Mouse (Mus musculus): ENCODE results near the gene Nme8. TPM values are rescaled to one million over a fixed set of nuclear protein-coding genes. Genes with fewer than 3 reads are reported as not detected.

Nme8 gene
- total and polyA plus RNA-seq, 3 experiments = not detected

- H3K4me3 ChIP-seq (replicated peaks in 1 of 3; ENCODE audit: low read depth in 2 of 3, low read length in 2 of 3, poor library complexity in 1 of 3) = no peak overlapping the region
- TF ChIP-seq ZC3H11A (IDR thresholded peaks at IDR 0.05; ENCODE audit: low read depth, low read length) = no peak
- TF ChIP-seq ZKSCAN1 (IDR thresholded peaks at IDR 0.05; ENCODE audit: borderline replicate concordance, low read depth, low read length) = no peak
- no peak for TF ChIP-seq EP300 (IDR thresholded peaks at IDR 0.05; ENCODE audit: low read length)
- TF ChIP-seq ELF1 (IDR thresholded peaks at IDR 0.05; ENCODE audit: low read depth, low read length) = no peak
- H3K4me2 ChIP-seq (ENCODE audit: insufficient read depth, low read depth, poor library complexity, severe bottlenecking) = no peak overlapping the region
- no peaks in the 10 kb centered on the region for H3K79me2 ChIP-seq (replicated peaks; ENCODE audit: control insufficient read depth, extremely low read depth, insufficient read depth, poor library complexity, severe bottlenecking)
- H3K9me3 ChIP-seq (replicated peaks; ENCODE audit: low read length) = no peaks in the 10 kb centered on the region
- DNase-seq (ENCODE audit: extremely low read depth) = no peak
- in situ Hi-C loops (cut with MboI; ENCODE audit: low pct_ligation_motif_present, low pct_unique_long_range_greater_than_20kb, low sequenced_read_pairs) (no loop called here), dilution Hi-C loops (cut with MboI; ENCODE audit: extremely low pct_ligation_motif_present, extremely low pct_unique_long_range_greater_than_20kb, low sequenced_read_pairs) (no loop called here)
- no peak overlapping the region for H3K9ac ChIP-seq (ENCODE audit: insufficient read depth, low read depth)
- no peaks in the 10 kb centered on the region for H3K27me3 ChIP-seq (replicated peaks)
- no peak overlapping the region for H3K27ac ChIP-seq (ENCODE audit: insufficient read depth, low read depth)
- no peaks in the 10 kb centered on the region for H3K4me1 ChIP-seq (ENCODE audit: control insufficient read depth in 1 of 2, insufficient read depth in 2 of 2)
- H3K36me3 ChIP-seq (replicated peaks in 1 of 2; ENCODE audit: control insufficient read depth in 1 of 2, insufficient read depth in 1 of 2, low read length in 1 of 2) = no peaks in the 10 kb centered on the region
These were observed 14.5 kb downstream of the Nme8 start for GRCm38 (mm10) chr13:19682879-19683640.

GRCm38 (mm10) chr13:19674601-19675000 is 23.0 kb downstream of the Nme8 start:
- DNase-seq (ENCODE audit: extremely low read depth) = no peak
- TF ChIP-seq PAX5 (IDR thresholded peaks at IDR 0.05; ENCODE audit: low read length) (no peak), TCF12 (IDR thresholded peaks at IDR 0.05; ENCODE audit: low read depth, low read length) (no peak), USF1 (IDR thresholded peaks at IDR 0.05; ENCODE audit: low read depth, low read length) (no peak), ZNF384 (IDR thresholded peaks at IDR 0.05; ENCODE audit: low read depth, low read length) (no peak), EP300 (IDR thresholded peaks at IDR 0.05; ENCODE audit: low read length) (no peak), ETS1 (conservative IDR thresholded peaks at IDR 0.05; ENCODE audit: low read depth, low read length) (no peak), RAD21 (IDR thresholded peaks at IDR 0.05; ENCODE audit: low read depth, low read length) (no peak), POLR2A (IDR thresholded peaks at IDR 0.05; ENCODE audit: low read depth, low read length) (no peak), SMC3 (IDR thresholded peaks at IDR 0.05; ENCODE audit: low read depth, low read length) (no peak), E2F4 (IDR thresholded peaks at IDR 0.05; ENCODE audit: insufficient replicate concordance, low read depth, low read length) (no peak), JUND (conservative IDR thresholded peaks at IDR 0.05; ENCODE audit: low read depth, low read length) (no peak), ZC3H11A (IDR thresholded peaks at IDR 0.05; ENCODE audit: low read depth, low read length) (no peak)
- H3K4me1 ChIP-seq (ENCODE audit: control insufficient read depth in 1 of 2, insufficient read depth in 2 of 2) = no peaks in the 10 kb centered on the region
- no peaks in the 10 kb centered on the region for H3K79me2 ChIP-seq (replicated peaks; ENCODE audit: control insufficient read depth, extremely low read depth, insufficient read depth, poor library complexity, severe bottlenecking)
- no peaks in the 10 kb centered on the region for H3K36me3 ChIP-seq (replicated peaks in 1 of 2; ENCODE audit: control insufficient read depth in 1 of 2, insufficient read depth in 1 of 2, low read length in 1 of 2)
- in situ Hi-C loops (cut with MboI; ENCODE audit: low pct_ligation_motif_present, low pct_unique_long_range_greater_than_20kb, low sequenced_read_pairs) (no loop called here), dilution Hi-C loops (cut with MboI; ENCODE audit: extremely low pct_ligation_motif_present, extremely low pct_unique_long_range_greater_than_20kb, low sequenced_read_pairs) (no loop called here)
- no peak overlapping the region for H3K4me3 ChIP-seq (replicated peaks in 1 of 3; ENCODE audit: low read depth in 2 of 3, low read length in 2 of 3, poor library complexity in 1 of 3)
- H3K4me2 ChIP-seq (ENCODE audit: insufficient read depth, low read depth, poor library complexity, severe bottlenecking) = no peak overlapping the region
- no peaks in the 10 kb centered on the region for H3K27me3 ChIP-seq (replicated peaks)
- H3K9ac ChIP-seq (ENCODE audit: insufficient read depth, low read depth) = no peak overlapping the region
- H3K27ac ChIP-seq (ENCODE audit: insufficient read depth, low read depth) = no peak overlapping the region
- no peaks in the 10 kb centered on the region for H3K9me3 ChIP-seq (replicated peaks; ENCODE audit: low read length)
